Mouse (Mus musculus) layer of hippocampus, adult 11-12 months (tissue): ENCODE results near the gene A130010J15Rik.

ENCODE experiments used
- DNase-seq: peaks from one replicate; pipeline ENCODE4 v3.0.0; 2022; ENCODE audit warnings: low spot score

A130010J15Rik gene

GRCm38 (mm10) chr1:193167746-193168145, at the start of gene A130010J15Rik:
A130010J15Rik (plus strand) TSS chr1:193168046.
- DNase-seq, result no peak

DNA sequence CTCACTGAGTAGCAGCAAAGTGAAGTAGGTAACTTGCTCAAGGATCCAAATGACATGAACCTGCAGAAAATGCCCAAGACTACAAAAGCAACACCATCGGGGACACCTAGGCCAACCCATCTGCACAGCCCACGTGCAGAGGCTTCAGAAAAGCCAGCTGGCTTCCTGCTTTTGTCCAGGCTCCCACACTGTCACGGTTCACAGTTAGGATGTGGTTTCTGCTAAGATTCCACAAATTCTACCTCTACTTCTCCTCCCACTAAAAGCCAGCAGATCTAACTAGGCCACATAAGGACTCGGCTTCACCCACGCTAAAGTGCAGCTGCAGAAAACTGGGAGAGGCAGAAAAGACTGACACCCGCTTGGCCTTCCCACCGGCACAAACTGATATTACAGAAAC, 45.1 kb upstream of the A130010J15Rik start:
- DNase-seq, result no peak

- DNase-seq, result no peak
These were observed 44.6 kb upstream of the A130010J15Rik start for GRCm38 (mm10) chr1:193123290-193123689.

GRCm38 (mm10) chr1:193125835-193126234, 42.0 kb upstream of the A130010J15Rik start:
- DNase-seq, result no peak

DNA sequence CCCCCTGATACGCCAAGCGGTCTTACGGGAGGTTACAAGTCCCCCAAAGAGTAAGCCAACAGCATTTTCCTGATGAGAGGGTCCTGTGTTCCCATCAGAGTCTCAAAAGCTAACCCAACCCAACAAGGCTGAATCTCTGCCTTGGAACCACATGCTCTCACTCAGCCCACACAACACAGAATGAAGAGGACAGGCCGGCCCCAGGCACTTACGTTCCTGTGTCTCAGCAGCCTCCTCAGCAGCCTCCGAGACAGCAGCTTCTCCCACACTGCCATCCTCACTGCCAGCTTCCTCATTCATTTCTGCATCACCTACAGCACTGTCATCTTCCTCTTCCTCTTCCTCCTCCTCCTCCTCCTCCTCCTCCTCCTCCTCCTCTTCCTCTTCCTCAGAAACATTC, 39.8 kb upstream of the A130010J15Rik start:
- no peak for DNase-seq

- DNase-seq, result no peak
These were observed 38.5 kb upstream of the A130010J15Rik start for GRCm38 (mm10) chr1:193129321-193129720.

DNA sequence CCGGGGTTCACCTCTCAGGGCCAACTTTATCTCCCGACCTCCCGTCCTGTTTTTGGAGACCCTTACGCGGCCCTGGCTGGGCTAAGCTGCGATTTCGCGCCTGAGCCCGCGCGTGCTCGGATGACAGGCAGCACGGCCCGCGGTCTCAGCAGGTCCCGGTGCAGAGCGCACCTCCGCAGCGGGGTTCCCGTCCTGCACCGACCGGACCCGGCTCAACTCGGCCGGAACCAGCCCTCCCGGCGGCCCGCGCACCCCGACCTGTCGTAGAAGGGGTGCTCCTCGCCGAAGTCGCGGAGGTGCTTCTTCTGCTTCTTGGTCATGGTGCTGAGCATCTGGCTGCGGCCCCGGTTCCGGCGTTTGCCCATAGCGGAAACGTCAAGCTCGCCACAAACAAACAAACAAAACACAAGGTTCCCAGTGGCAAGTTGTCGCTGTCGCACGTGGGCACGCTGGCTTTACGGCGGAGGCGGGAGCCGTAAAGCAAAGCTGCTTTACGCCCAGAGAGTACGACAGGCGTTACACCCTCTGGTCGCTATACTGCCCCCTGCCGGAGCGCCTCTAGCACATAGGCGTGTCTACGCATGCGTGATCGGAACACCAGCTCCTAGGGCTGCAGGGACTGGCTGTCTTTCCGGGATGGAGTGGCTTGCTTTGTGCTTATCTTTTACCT, 37.9 kb upstream of the A130010J15Rik start, which contains the start of gene Diexf:
TSS of gene Diexf (minus strand) at position 487 of the 670 bp plus-strand sequence.
- peak; percentile 97 for DNase-seq

DNA sequence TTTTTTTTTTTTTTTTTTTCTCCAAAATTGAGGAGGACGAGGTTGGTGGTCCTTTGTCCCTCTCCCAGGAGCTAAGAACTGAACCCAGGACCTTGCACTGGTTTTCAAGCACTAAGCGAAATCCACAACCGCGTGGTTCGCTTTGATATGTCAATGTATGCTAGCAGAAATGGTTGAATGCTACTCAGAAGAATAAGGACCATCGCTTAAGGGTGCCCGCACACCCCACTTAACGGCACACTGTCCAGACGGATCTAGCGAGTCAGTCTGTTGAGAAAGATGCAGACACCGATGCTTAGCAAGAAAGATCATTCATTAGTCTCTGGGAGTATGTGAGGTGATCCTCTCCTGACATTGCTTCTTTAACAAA, 37.4 kb upstream of the A130010J15Rik start:
- DNase-seq, result peak; percentile 28

- DNase-seq, result no peak
These were observed 37.0 kb upstream of the A130010J15Rik start for GRCm38 (mm10) chr1:193130839-193131238.

- no peak for DNase-seq
These were observed 36.4 kb upstream of the A130010J15Rik start for GRCm38 (mm10) chr1:193131311-193131948.

DNA sequence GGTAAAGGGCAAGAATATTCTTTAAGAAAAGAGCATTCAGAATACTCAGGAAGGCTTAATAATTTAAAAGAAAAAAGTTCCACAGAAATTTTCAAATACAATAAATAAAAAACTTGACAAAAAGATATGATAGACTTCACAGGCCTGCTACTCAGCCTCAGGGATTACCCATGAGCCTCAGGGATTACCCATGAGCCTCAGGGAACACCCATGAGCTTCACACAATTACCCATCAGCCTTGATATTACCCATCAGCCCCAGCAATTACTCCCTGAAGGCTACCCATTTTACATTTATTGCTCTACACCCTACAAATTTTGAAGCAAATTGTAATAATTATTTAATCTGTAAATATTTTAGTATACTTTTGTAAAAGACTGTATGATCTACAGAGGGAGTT, 35.5 kb upstream of the A130010J15Rik start:
- no peak for DNase-seq

- no peak for DNase-seq
These were observed 34.1 kb upstream of the A130010J15Rik start for GRCm38 (mm10) chr1:193133726-193134125.

DNA sequence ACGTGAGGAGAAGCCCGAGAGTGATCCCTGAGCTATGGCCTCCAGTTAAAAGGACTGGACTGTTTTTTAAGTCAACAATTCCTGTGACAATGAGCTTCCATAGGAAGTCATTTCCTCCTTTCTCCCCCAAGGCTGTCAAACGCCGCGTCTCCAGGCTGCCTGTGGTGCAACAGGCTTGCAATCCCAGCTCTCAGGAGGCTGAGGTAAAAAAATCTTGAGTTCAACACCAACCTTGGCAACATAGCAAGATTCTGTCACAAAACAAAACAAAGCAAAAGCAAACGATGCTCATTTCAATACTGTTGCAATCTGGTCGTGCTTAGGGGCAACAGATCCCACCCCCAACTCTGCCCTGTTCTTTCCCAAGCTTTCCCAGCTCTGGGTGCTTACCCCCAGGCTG, 29.8 kb upstream of the A130010J15Rik start:
- DNase-seq, result no peak

DNA sequence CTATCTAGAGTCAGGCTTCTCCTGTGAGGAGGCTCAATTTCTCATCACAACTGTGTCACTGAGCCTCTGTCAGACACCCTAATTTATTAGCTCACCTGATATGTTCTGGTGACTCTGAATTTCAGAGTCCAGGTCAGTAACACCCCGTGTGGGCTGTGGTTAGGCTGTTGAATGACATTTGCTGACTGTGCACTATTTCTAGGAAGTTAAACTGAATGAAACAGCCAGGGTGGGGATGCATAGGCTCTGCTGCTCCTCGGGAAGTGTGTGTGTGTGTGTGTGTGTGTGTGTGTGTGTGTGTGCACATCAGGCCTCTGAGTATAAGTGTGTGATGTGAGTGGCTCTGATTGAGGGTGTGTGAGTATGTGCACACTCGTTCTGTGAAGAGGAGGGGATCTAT, 29.2 kb upstream of the A130010J15Rik start:
- DNase-seq, result no peak

- no peak for DNase-seq
These were observed 26.7 kb upstream of the A130010J15Rik start for GRCm38 (mm10) chr1:193141118-193141517.

GRCm38 (mm10) chr1:193142517-193143062, 25.3 kb upstream of the A130010J15Rik start:
- no peak for DNase-seq

DNA sequence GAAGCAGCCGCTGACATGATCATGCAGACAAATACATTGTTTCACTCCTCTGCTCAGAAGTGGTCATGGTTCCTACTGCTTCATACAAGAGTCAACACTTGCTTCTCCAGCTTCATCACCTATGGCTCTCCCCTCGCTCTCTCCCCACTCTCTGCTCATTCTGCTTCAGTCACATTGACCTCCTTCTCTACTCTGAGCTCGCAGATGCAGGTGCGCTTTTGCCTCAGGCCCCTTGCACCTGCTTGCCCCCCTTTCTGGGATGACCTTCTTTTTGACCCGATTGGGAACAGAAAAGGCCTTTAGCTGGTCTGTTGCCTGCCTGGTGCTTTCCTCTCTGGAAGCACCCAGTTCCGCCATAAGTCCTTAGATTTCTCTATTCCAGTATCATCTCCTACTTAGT, 23.3 kb upstream of the A130010J15Rik start:
- DNase-seq, result no peak

DNA sequence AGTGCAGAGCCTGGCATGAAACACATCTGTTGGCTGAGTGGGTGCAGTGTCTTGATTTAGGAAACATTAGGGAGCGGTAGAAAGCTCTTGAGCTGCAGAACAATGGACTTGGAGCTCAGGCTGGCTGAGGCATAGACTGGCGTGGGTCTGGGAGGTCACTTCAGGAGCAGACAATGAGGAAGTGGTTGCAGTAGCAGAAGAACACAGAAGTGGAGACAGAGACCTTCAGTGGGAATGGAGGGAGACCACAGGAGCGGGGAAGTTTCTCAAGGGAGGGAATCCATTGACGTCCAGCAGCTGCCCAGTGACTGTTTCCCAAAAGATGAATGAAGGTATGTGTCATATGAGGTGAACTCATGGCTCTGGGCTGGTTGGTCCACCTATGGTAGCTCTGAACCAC, 22.7 kb upstream of the A130010J15Rik start:
- DNase-seq, result no peak

GRCm38 (mm10) chr1:193146416-193146815, 21.4 kb upstream of the A130010J15Rik start:
- DNase-seq, result no peak

GRCm38 (mm10) chr1:193149231-193149630, 18.6 kb upstream of the A130010J15Rik start:
- no peak for DNase-seq

GRCm38 (mm10) chr1:193151134-193151533, 16.7 kb upstream of the A130010J15Rik start:
- no peak for DNase-seq

- no peak for DNase-seq
These were observed 15.0 kb upstream of the A130010J15Rik start, which contains the start of gene Irf6 for GRCm38 (mm10) chr1:193152872-193153271. Irf6 (plus strand) TSS chr1:193153111.

- no peak for DNase-seq
These were observed 14.3 kb upstream of the A130010J15Rik start for GRCm38 (mm10) chr1:193153561-193153960.
